Mouse (Mus musculus): ENCODE data around the gene Rnaset2a.
"Not testable (repeated sequence)": the region's sequence is repeated elsewhere in the genome, so short reads cannot be mapped to it uniquely, and the experiment has no call there.

DNA sequence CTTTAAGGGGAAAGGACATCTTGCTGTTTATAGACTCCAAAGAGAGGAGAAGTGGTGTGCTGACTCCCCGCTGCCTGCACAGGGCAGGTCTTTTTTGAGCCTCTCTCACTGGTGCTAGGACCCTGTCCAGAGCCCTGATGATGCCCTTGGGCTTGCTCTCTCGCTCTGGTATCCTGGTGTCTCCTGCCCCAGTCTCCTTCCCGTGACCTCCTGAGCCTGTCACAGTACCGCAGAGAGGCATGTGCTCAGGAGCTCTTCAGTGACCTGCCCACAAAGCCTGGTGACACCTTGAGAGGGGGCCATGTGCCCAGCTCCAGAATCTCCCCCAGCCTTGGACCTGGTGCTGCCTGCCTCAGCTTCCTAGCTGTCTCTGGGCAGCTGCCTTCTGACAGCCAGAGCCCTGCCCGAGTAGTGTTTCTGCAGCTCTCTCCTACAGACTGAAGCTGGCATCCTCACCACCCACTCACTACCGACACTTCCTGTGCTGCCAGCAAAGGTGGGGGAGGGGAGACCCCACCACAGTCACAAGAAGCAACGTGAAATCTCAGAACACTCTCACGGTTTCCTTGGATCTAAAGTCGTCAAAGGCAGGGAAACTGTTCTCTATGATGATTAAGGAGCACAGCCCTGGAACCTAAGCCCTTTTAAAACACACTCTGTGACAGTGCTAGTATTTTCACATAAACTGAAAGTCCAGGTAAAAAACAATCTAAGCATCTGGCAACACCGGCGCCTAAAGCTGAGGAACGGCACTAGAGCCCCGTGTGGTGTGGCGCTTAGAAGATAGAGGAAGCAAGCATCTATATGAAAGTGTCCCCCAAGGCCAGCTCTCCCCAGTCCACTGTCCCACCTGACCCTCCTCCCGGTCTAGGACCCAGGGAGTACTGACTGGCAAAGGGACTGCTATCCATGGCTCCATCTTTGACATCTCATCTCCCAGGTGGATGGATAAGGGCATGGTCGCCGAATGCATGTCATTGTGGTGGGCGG, 55.1 kb downstream of the Rnaset2a start:
- TF ChIP-seq CTCF (IDR thresholded peaks at IDR 0.05; ENCODE audit: control insufficient read depth, insufficient read depth, insufficient read length); MYOD1 (IDR thresholded peaks at IDR 0.05; ENCODE audit: control insufficient read depth, insufficient read length, low read depth): not testable (repeated sequence)

Measured in C2C12 (cell line).